Mouse (Mus musculus) olfactory bulb, adult 2 months (tissue): ENCODE data around the gene Sf3a2.

Experiments used
- CTCF ChIP-seq: fragments of 200-500 bp; IDR thresholded peaks from 2 replicates; pipeline ENCODE4 v1.5.1; 2012; ENCODE audit warnings: low read depth, mild to moderate bottlenecking, low read length, moderate library complexity; ENCODE audit not compliant: insufficient read depth
- POLR2A ChIP-seq: fragments of 200-500 bp; IDR thresholded peaks from 2 replicates; pipeline ENCODE4 v1.6.1; 2012; ENCODE audit warnings: mild to moderate bottlenecking, low read depth, low read length, moderate library complexity; ENCODE audit not compliant: insufficient read depth

- TF ChIP-seq CTCF (no peak), POLR2A (no peak)
Observed at GRCm38 (mm10) chr10:80804916-80805315, 6.9 kb downstream of the Sf3a2 start, which contains the start of gene Amh.
